Mouse (Mus musculus): ENCODE data around the gene Rft1. TPM values are rescaled to one million over a fixed set of nuclear protein-coding genes. Genes with fewer than 3 reads are reported as not detected.
A peak's percentile ranks its signal among the peaks of the same experiment; 100 is the strongest.

Rft1 gene
- total RNA-seq, 2 experiments from 2014 or later, result 11.3 to 12.3 TPM

- TF ChIP-seq CTCF (IDR thresholded peaks at IDR 0.05), result no peak
- no peak overlapping the region for H3K4me3 ChIP-seq
- no peak overlapping the region for H3K27ac ChIP-seq
- DNase-seq (ENCODE audit: extremely low spot score in 1 of 2, low spot score in 2 of 2), result no peak
- intact Hi-C loops (cut with DNase I), result loop anchor here (5.0 kb wide), 1 partner anchor 57 kb away; no protein-coding TSS in a partner anchor
These were observed 4.4 kb upstream of the Rft1 start for GRCm38 (mm10) chr14:30649745-30650144.

- intact Hi-C loops (cut with DNase I), result loop anchor here (5.0 kb wide), 1 partner anchor 59 kb away; no protein-coding TSS in a partner anchor
- peak; percentile 50 for TF ChIP-seq CTCF (IDR thresholded peaks at IDR 0.05)
- peak in 1 of 2 experiments; percentile 35 for DNase-seq (ENCODE audit: extremely low spot score in 1 of 2, low spot score in 2 of 2)
- Histone ChIP-seq H3K27ac (no peak overlapping the region), H3K4me3 (no peak overlapping the region)
These were observed 3.2 kb upstream of the Rft1 start for GRCm38 (mm10) chr14:30650969-30651368.

- no peak; the same call in 1 of the 2 replicates for TF ChIP-seq CTCF (IDR thresholded peaks at IDR 0.05)
- no peak for DNase-seq (ENCODE audit: extremely low spot score in 1 of 2, low spot score in 2 of 2)
- H3K4me3 ChIP-seq, result peak overlapping the region; percentile 96
- H3K27ac ChIP-seq, result peak overlapping the region; percentile 93
- intact Hi-C loops (cut with DNase I), result loop anchor here (5.0 kb wide), 1 partner anchor 62 kb away; no protein-coding TSS in a partner anchor
These were observed 600 bp downstream of the Rft1 start for GRCm38 (mm10) chr14:30654691-30655228.

- no peak for TF ChIP-seq CTCF (IDR thresholded peaks at IDR 0.05)
- Histone ChIP-seq H3K4me3 (no peak overlapping the region), H3K27ac (no peak overlapping the region)
- DNase-seq (ENCODE audit: extremely low spot score in 1 of 2, low spot score in 2 of 2), result no peak
- intact Hi-C loops (cut with DNase I), result no loop called here
These were observed 1.4 kb downstream of the Rft1 start for GRCm38 (mm10) chr14:30655531-30655930.

GRCm38 (mm10) chr14:30666061-30666460 is 11.9 kb downstream of the Rft1 start:
- intact Hi-C loops (cut with DNase I), result no loop called here

GRCm38 (mm10) chr14:30666604-30667003 is 12.4 kb downstream of the Rft1 start:
- intact Hi-C loops (cut with DNase I), result no loop called here
- DNase-seq (ENCODE audit: extremely low spot score in 1 of 2, low spot score in 2 of 2), result no peak
- H3K27ac ChIP-seq, result peak overlapping the region; percentile 69
- no peak overlapping the region for H3K4me3 ChIP-seq
- no peak for TF ChIP-seq CTCF (IDR thresholded peaks at IDR 0.05)

More at GRCm38 (mm10) chr14:30666061-30666460, 11.9 kb downstream of the Rft1 start:
- TF ChIP-seq CTCF (IDR thresholded peaks at IDR 0.05), result no peak
- no peak for DNase-seq (ENCODE audit: extremely low spot score in 1 of 2, low spot score in 2 of 2)
- Histone ChIP-seq H3K27ac (peak overlapping the region; percentile 10; the same call in 1 of the 2 replicates), H3K4me3 (no peak overlapping the region)

GRCm38 (mm10) chr14:30670161-30670560 is 16.0 kb downstream of the Rft1 start:
- Histone ChIP-seq H3K27ac (no peak overlapping the region), H3K4me3 (no peak overlapping the region)
- DNase-seq (ENCODE audit: extremely low spot score in 1 of 2, low spot score in 2 of 2), result no peak
- TF ChIP-seq CTCF (IDR thresholded peaks at IDR 0.05), result no peak
- intact Hi-C loops (cut with DNase I), result no loop called here

- DNase-seq (ENCODE audit: extremely low spot score in 1 of 2, low spot score in 2 of 2), result peak; percentile 41 to 49
- TF ChIP-seq CTCF (IDR thresholded peaks at IDR 0.05), result no peak
- intact Hi-C loops (cut with DNase I), result no loop called here
- no peak overlapping the region for H3K4me3 ChIP-seq
- H3K27ac ChIP-seq, result peak overlapping the region; percentile 76
These were observed 17.2 kb downstream of the Rft1 start for GRCm38 (mm10) chr14:30671095-30671985.

GRCm38 (mm10) chr14:30671986-30672312 is 17.8 kb downstream of the Rft1 start:
- DNase-seq (ENCODE audit: extremely low spot score in 1 of 2, low spot score in 2 of 2), result peak; percentile 88 to 93
- H3K4me3 ChIP-seq, result no peak overlapping the region
- peak; percentile 89 for TF ChIP-seq CTCF (IDR thresholded peaks at IDR 0.05)
- H3K27ac ChIP-seq, result no peak overlapping the region
- intact Hi-C loops (cut with DNase I), result loop anchor here (1.0 kb wide), 1 partner anchor 81 kb away; no protein-coding TSS in a partner anchor

GRCm38 (mm10) chr14:30674947-30675346 is 20.8 kb downstream of the Rft1 start:
- H3K27ac ChIP-seq, result no peak overlapping the region
- intact Hi-C loops (cut with DNase I), result no loop called here
- DNase-seq (ENCODE audit: extremely low spot score in 1 of 2, low spot score in 2 of 2), result no peak
- no peak for TF ChIP-seq CTCF (IDR thresholded peaks at IDR 0.05)
- H3K4me3 ChIP-seq, result no peak overlapping the region

GRCm38 (mm10) chr14:30682131-30682530 is 28.0 kb downstream of the Rft1 start:
- no peak overlapping the region for H3K4me3 ChIP-seq
- DNase-seq (ENCODE audit: extremely low spot score in 1 of 2, low spot score in 2 of 2), result no peak
- no peak overlapping the region for H3K27ac ChIP-seq
- TF ChIP-seq CTCF (IDR thresholded peaks at IDR 0.05), result no peak
- intact Hi-C loops (cut with DNase I), result no loop called here

GRCm38 (mm10) chr14:30690685-30691084 is 36.5 kb downstream of the Rft1 start:
- no peak overlapping the region for H3K4me3 ChIP-seq
- intact Hi-C loops (cut with DNase I), result no loop called here
- no peak overlapping the region for H3K27ac ChIP-seq
- TF ChIP-seq CTCF (IDR thresholded peaks at IDR 0.05), result no peak
- no peak for DNase-seq (ENCODE audit: extremely low spot score in 1 of 2, low spot score in 2 of 2)
